Mouse (Mus musculus): ENCODE measurements around the gene Zcwpw1. TPM values are rescaled to one million over a fixed set of nuclear protein-coding genes. Genes with fewer than 3 reads are reported as not detected.

Gene Zcwpw1
- total RNA-seq, 2 experiments from 2014 or later, result 0.36 to 0.49 TPM

DNA sequence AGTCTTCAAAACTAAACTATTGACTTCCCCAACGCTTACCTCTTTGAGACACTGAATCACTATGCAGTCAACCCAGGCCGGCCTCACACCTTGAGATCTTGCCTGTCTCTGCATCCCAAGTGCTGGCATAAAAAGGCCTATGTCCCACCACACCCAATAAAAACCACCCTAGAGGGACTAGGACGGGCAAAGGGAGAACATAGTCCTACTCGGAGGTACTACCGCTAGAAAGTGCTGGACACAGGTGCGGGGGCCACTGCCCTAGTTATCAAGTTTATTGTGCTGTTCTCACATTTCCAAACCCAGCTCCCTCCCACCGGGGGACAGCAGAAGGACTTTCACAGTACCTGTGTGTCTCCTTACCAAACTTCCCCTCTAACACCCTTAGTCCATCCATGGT, 5.9 kb upstream of the Zcwpw1 start:
- intact Hi-C loops (cut with DNase I), result no loop called here
- no peak for DNase-seq

DNA sequence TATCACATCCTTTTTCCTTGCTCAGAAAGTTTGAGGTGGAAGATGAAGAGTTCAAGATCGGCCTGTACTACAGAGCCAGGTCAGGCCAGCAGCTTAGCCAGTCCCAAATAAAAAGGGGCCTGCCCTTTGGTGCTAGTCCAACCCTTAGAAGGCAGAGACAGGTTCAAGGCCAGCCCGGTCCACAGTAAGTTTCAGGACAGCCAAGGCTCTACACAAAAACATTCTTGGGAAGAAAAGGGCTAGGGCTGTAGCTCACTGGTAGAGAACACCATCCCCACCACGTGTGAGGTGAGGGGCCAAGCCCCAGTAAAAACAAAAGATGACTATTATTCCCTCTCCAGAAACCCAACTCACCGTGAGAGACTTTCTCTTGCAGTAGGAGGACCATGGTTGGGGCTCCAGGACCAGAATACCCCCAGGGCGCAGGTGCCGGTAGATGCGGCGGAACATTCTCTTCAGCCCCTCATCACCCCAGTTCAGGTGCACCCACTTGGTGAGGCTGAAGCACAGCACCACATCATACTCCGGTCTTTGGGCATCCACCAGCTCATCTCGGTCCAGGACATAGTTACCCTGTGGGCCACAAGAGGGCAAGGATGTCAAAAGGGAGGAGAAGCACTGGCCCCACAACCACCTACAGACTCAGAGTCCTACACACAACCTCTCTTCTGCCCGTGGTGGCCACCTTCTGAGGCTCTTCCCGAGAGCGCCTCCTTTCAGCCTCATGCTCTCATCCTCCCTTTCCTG, 4.6 kb upstream of the Zcwpw1 start:
- no peak for DNase-seq
- intact Hi-C loops (cut with DNase I), result no loop called here

DNA sequence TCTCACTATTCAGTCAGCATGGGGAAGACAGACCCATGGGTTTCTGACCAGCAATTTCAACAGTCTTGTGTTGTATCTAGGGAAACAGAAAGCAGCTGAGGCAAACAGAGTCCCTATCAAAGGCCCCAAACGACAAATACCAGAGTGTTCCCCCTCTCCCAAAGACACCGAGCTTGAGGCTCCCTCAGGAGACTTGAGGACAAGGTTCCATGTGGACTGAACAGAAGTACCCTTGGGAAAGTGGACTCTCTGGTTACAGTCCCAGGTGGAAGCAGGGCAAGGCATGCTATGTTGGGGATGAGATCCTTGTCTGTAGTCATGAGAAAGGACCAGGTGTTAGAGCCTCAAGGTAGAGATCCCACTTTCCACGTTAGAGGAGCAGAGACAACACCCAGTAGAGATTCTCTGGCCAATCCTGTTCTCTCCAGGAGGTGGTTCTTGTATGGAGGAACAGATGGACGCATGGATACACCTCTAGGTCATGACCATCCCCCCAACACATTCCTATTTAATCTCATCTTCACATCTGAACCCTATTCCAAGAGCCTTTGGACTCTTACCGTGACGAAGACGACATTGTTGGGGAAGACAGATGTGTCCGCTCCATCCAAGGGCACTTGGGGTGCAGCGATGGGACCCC, 3.6 kb upstream of the Zcwpw1 start:
- DNase-seq, result no peak
- intact Hi-C loops (cut with DNase I), result no loop called here

DNA sequence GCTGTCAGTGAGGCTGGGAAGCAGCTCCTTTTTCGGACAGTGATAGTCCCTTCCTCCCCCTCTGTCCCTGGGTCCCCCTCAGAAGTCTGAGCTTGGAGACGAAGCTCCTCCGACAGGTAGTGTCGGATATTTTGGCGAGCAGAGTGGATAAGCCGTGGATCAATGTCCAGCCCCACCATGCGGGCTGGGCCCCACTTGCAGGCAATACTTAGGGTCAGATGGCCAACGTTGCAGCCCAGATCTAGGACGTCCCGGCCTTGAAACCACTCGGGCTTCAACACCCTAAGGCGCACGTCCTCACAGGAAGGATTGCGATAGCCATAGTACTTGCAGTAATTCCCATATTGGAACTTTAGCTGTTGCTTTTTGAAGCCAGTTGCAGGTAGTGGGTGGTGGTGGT, 3.1 kb upstream of the Zcwpw1 start:
- intact Hi-C loops (cut with DNase I), result no loop called here
- DNase-seq, result no peak

DNA sequence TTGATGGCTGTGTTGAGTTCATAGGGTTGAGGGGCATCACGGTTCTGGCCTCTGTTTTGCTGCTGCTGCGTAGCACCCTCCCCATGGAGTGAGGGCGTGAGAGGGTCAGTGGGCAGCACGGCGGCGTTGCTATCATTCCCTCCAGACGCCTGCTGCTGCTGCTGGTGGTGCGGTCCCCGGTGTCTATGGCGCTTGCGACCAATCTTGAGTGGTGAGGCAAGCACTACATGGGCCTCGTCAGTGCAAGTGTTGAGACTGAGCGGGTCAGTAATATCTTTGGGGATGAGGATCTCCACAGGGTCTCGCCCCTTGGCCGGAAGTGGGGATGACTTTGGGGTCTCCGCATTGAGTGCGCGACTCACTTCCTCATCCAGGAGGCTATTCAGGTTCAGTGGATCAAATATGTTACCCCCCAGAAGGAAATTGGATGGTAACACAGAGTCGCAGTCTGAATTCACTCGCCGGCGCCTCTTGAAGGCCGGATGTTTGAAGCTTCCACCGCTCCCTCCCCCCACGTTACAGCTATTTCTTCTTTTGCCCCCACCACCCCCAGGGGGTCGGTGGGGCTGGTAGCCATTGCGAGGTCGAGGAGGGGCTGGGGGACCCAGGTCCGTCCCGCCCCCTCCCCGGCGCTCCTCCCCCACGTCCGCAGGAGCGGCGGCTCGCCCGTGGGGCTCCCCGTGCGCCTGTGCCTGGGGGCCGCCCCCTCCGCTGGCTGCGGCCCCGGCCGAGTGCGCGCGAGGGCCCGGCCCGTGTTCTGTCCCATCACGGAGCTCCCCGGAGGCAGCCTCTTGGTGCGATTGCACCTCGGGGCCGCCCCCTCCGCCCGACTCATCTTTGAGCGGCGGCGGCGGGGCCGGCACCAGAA, 2.2 kb upstream of the Zcwpw1 start:
- intact Hi-C loops (cut with DNase I), result no loop called here
- DNase-seq, result peak; percentile 22 to 44

DNA sequence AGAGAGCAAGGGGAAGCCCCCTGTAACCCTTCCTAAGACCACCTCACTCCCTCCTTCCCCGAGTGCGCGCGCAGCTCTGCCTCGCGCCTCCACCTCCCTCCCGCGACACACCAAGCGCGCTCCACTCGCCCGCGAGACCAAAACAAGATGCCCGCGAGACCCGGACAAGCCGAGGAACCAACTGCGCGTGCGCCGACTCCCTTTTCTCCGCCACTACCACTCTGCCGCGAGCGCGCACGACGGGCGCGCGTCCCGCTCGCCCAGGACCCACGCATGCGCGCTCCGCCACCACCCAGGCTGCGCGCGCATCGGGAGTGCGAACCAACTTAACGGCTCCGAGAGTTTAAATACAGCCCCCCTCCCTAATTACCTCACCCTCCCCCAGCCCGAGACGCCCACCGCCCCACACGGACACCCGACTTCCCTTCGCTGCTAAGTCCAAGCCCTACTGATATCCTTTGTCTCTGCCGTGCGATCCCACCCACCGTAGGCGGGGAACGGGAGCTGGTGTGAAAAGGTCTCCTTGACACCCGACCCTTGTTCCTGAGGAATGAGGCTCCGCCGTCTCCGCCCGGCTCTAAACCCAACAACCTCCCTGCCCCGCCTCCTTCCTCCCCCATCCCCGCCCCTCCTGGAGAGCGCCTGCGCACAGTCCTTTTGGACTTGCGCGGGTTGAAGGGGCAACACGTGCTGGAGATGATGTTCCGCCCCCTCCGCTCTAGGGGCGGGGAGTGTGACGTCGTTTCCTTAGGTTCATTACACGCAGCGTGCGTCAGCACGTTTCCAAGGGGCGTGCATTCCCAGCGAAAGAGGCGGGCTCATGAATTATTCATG, 1.3 kb upstream of the Zcwpw1 start:
- intact Hi-C loops (cut with DNase I), result no loop called here
- DNase-seq, result peak; percentile 98

DNA sequence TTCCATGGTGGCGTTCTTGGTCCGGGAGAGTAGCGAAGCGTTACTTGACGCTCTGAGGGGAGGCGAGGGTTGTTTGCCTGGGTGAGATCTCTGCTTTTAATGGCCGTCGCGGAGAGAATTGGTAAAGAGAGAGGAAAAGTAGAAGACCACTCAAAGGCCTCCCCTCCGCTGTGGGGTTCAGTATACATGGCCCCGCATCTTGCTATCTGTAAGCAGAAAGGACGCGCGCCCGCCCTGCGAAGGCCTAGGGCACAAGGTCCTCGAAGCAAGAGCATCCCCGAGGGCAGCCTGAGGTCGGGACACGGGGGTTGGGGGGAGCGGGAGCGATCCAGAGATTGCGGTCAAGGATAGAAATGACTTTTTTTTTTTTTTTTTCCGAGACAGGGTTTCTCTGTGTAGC, 573 bp downstream of the Zcwpw1 start:
- intact Hi-C loops (cut with DNase I), result no loop called here
- DNase-seq, result no peak

DNA sequence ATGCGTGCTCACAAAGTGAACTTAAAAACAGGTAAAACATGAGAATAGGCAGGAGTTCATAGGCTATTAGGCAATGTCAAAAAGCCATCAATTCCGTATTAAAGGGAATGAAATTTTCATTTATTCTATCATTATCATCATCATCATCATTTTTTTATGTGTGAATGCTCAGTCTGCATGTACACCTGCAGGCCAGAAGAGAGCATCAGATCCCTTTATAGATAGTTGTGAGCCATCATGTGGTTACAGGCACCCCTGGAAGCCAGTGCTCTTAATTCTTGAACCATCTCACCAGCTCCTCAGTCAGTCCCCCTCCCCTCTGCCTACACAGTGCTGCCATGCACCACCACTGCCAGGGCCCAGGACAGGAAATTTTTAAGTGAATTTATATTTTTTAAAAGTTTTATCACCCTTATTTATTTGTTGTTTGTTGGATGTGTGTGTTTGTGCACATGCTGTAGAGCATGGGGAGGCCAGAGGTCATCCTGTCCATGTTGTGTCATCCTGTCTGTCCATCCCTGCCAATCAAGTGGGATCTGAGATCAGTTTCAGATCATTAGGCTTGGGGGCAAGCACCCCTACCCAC, 1.4 kb downstream of the Zcwpw1 start:
- no peak for DNase-seq
- intact Hi-C loops (cut with DNase I), result no loop called here

DNA sequence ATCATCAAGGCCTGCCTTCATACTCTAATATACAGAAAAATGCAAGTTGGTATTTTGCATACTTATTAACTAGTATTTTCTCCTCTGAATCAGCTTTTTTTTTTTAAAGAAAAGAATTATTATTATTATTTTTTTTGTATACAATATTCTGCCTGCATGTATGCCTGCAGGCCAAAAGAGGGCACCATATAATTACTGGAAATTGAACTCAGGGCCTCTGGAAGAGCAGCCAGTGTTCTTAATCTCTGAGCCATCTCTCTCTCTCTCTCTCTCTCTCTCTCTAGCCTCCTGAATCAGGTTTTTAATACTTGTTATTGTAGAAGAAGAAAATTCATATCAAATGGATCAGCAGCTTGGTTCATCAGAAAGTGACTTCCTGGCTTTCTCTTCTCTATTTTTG, 4.0 kb downstream of the Zcwpw1 start:
- DNase-seq, result no peak
- intact Hi-C loops (cut with DNase I), result loop anchor here (1.0 to 5.0 kb wide), 3 partner anchors 87 to 366 kb away; partner anchors contain the start of gene Zfp113

DNA sequence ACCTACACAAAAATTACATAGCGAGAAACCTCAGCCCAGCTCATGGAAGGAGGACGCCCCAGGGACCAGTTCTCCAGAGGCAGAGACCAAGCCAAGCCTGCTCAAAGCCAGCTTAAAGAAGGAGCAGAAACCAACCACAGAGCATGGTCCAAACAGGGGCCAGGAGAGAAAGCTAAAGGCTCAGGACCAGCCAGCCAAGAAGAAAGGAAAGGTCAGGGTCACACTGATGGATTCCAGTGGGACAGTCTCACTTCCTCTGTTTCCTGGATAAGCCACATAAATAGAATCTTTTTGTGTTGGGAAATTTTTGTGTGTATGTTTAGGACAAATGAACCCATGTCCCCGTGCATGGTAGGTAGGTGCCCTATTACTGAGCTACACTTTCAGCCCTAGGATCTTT, 9.0 kb downstream of the Zcwpw1 start:
- intact Hi-C loops (cut with DNase I), result no loop called here
- DNase-seq, result no peak

DNA sequence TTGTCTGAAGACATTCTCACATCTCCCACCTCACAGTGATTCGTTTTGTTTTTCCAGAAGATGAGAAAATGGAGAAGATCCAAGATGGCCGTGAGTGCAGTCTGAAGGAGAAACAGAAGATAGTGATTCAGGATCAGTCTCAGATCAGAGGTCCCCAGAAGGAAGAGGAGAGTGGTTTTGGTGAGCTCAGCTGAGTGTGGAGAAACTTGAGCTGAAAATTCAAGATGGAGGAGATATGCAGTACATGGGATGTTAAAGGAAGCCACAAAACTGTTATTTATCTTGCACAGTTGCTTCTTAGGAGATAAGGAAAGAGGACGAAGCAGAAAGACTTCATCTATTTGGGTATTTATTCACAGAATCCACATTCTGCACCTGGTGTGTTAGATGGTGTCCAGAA, 13.3 kb downstream of the Zcwpw1 start:
- DNase-seq, result no peak
- intact Hi-C loops (cut with DNase I), result no loop called here

DNA sequence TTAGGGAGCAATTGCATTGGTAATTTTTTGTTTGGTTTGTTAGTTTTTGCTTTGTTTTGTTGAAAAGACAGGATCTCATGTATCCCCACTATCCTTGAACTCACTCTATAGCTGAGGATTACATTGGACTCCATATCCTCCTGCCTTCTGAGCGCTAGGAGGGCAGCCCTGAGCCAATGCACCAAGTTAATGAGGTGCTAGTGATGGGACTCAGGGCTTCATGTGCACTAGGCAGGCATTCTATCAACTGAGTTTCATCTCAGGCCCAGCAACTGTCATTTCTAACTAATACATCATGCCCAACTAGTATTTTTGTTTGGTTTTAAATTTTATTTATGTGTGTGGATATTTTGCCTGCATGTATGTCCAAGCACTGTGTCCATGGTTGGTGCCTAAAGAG, 18.6 kb downstream of the Zcwpw1 start:
- intact Hi-C loops (cut with DNase I), result no loop called here
- DNase-seq, result no peak

DNA sequence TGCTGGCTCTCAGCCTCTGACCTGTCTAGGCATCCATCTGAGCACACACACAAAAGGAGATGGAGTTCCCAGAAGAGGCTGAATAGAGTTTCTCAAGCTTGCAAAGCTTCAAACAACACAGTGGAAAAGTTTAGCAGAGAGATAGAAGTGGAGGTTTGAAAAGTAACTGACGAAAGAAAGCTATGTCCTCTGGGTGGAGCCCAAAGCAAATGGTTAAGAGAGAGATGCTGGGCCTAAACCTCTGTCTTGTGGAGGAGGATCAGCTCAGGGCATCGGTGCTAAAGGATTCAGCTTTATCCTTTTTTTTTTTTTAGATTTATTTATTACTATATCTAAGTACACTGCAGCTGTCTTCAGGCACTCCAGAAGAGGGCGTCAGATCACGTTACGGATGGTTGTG, 20.7 kb downstream of the Zcwpw1 start:
- no peak for DNase-seq
- intact Hi-C loops (cut with DNase I), result no loop called here

DNA sequence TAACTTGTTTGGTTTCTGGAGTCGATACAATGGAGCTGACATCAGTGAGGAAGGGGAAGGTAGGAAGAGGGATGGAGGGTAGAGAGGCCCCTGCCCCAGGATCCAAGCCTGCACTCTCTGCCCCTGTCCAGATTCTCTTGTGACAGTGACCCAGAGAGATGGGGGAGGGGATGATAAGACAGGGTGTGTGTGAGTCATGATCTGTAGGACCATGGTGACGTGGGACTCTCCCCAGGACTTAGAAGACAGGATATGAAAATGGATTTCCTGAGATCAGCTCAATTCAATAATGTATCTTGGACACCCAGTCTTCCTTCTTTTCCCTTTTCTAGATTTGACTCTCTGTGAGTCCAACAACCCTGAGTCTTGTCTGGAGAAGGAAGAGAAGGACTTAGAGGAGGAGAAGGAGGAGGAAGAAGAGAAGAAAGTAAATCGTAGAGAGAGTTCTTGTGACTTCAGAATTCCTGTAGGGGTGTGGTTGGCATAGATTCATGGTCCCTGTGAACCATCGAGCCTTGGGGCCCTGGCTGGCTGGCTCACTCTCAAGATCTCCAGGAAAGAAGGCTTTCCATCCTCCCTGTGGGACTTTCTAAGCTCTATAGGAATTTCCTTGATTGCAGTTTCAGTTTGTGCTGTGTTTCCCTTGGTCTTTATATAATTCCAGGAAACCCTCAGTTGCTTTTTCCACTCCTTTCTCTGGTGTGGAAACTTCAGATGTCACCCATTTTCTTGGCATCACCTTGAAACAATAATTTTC, 30.0 kb downstream of the Zcwpw1 start:
- intact Hi-C loops (cut with DNase I), result no loop called here
- DNase-seq, result no peak

DNA sequence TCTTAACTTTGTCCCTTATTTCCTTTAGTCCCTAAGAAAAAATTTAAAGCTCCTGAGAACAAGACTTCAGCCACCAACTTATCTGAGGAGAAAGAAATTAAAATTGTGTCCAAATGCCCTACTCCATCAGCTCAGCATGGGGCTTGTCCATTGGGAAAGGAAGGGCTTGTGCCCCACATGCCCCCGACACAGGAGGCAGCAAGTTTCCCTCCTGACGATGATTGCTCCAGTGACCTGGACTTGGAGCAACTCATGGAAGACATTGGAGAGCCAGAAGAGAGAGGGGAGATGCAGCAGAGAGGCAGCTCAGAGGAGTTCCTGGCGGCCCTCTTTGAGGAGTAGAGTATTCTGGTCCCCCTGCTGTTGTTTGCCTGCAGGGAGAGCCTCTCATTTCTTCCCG, 34.5 kb downstream of the Zcwpw1 start:
- no peak for DNase-seq
- intact Hi-C loops (cut with DNase I), result no loop called here

DNA sequence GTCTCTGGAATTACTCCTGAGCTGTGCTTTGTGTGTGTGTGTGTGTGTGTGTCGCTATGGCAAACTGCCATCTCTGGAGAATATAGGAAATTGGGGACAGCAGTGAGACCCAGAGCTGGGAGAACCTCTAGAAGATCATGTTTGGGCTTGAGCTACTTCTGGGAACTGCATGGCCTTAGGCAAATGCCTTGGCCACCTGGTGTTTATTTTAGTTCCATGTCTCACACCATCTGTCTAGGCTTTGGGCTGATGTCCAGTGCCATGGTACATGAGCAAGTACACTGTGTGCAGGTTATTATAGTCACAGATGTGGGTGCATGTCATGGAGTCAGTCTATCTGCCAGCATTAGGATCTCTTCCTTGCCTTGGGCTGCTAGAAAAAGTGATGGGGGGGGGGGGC, 35.0 kb downstream of the Zcwpw1 start:
- no peak for DNase-seq
- intact Hi-C loops (cut with DNase I), result no loop called here

DNA sequence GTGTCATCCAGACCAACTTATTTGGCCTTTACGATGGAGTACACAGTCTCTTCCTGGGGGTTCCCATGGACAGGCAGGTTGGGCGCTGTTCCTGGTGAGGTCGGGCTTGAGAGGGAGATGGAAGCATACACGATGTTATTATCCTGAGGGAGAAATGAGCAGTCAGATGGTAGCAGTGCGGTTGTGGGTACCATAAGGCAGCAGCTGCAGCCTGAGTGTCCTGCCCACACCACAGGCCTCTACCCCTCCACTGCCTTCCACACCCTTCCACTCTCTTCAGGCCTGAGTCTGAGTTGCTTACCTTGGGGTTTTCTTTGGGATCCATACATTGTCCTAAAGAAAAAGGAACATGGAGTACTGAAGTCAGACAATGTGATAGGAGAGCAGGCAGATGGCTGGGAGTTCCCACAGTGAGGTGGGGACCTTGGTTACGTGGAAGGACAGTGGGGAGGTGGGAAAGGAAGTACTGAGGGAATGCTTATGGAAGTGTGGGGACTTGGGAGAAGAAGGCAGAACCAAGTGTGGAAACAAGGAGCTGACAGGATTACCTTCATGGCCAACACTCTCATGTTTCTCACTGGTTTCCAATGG, 36.0 kb downstream of the Zcwpw1 start:
- intact Hi-C loops (cut with DNase I), result no loop called here
- no peak for DNase-seq

DNA sequence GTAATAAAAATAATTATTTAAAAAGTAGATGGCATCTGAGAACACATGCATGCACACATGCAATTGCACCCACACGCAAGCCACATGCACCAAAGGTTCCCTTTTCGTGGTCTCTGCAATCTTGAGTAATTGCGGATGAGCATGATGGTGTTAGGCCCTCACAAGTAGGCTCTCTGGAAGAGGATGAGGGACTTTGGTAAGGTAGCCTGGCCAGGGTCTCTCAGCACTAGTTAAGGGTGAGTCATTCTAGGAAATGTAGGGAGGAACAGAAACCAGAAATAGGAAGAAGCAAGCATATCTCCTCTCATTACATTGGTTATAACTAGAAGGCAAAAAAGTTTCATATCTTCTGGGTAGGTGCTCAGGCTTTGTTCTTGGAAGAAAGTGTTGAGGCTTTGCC, 37.4 kb downstream of the Zcwpw1 start:
- DNase-seq, result no peak
- intact Hi-C loops (cut with DNase I), result no loop called here

DNA sequence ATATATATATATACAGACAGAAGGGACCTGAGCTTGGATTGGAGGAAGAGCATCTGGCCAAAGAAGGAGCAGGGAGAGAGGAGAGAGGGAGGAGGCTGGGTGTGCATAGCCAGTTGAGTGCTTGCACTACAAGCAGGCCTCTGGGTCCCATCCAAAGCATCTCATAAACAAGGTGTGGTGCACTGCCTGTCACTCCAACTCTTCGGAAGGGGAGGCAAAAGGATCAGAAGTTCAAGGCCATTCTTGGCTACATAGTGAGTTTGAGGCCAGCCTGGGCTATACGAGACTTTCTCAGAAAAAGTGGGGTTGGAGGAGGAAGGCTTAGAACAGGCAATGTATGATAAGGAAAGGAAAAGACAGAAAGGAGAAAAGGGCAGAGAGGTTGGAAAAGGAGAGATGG, 38.4 kb downstream of the Zcwpw1 start:
- intact Hi-C loops (cut with DNase I), result no loop called here
- no peak for DNase-seq
